Mouse (Mus musculus) mature B cell (primary cell): ENCODE data around the gene Zfp874b.
"Not testable (repeated sequence)": the region's sequence is repeated elsewhere in the genome, so short reads cannot be mapped to it uniquely, and the experiment has no call there.

ENCODE experiments used
- in situ Hi-C: fragments of 300-500 bp; cut with MboI; formaldehyde crosslinking; loops from 2 replicates; pipeline ENCODE4 v1.14.3; 2019

Zfp874b gene

GRCm38 (mm10) chr13:67483625-67484423, at the start of gene Zfp874b:
Gene Zfp874b (minus strand): TSS chr13:67484258.
- in situ Hi-C loops = no loop called here

GRCm38 (mm10) chr13:67527049-67527730, 43.1 kb upstream of the Zfp874b start:
- in situ Hi-C loops = no loop called here

GRCm38 (mm10) chr13:67525753-67526410, 41.8 kb upstream of the Zfp874b start, which contains the start of the genes Gm26965 and Zfp87:
Gene Gm26965 (minus strand): TSS chr13:67526151.
Gene Zfp87 (minus strand): TSS chr13:67526177.
- in situ Hi-C loops = no loop called here

- in situ Hi-C loops = no loop called here
Measured at GRCm38 (mm10) chr13:67500908-67501307, 16.9 kb upstream of the Zfp874b start.

- in situ Hi-C loops = no loop called here
Measured at GRCm38 (mm10) chr13:67500084-67500719, 16.1 kb upstream of the Zfp874b start, which contains the start of gene Zfp58. Gene Zfp58 (minus strand): TSS chr13:67500555.

- in situ Hi-C loops = no loop called here
Measured at GRCm38 (mm10) chr13:67495631-67496030, 11.6 kb upstream of the Zfp874b start.

GRCm38 (mm10) chr13:67484424-67484811, 360 bp upstream of the Zfp874b start:
- in situ Hi-C loops = no loop called here

GRCm38 (mm10) chr13:67481528-67481927, 2.5 kb downstream of the Zfp874b start:
- in situ Hi-C loops = no loop called here

- in situ Hi-C loops = no loop called here
Measured at GRCm38 (mm10) chr13:67469274-67469673, 14.8 kb downstream of the Zfp874b start.

- in situ Hi-C loops = not testable (repeated sequence)
Measured at GRCm38 (mm10) chr13:67463506-67464185, 20.4 kb downstream of the Zfp874b start.

- in situ Hi-C loops = no loop called here
Measured at GRCm38 (mm10) chr13:67452021-67452309, 32.1 kb downstream of the Zfp874b start.

- in situ Hi-C loops = no loop called here
Measured at GRCm38 (mm10) chr13:67451172-67452020, 32.7 kb downstream of the Zfp874b start, which contains the start of gene Zfp874a. Gene Zfp874a (minus strand): TSS chr13:67451624.

GRCm38 (mm10) chr13:67437095-67437494, 47.0 kb downstream of the Zfp874b start:
- in situ Hi-C loops = not testable (repeated sequence)

GRCm38 (mm10) chr13:67428116-67428515, 55.9 kb downstream of the Zfp874b start:
- in situ Hi-C loops = no loop called here

GRCm38 (mm10) chr13:67425699-67426098, 58.4 kb downstream of the Zfp874b start:
- in situ Hi-C loops = not testable (repeated sequence)

- in situ Hi-C loops = not testable (repeated sequence)
Measured at GRCm38 (mm10) chr13:67422532-67422931, 61.5 kb downstream of the Zfp874b start.
